Mouse (Mus musculus) granulocyte monocyte progenitor cell, adult 5-6 weeks (primary cell): ENCODE results near the gene 4930442H23Rik. TPM values are rescaled to one million over a fixed set of nuclear protein-coding genes. Genes with fewer than 3 reads are reported as not detected.
"Not testable (repeated sequence)": the region's sequence is repeated elsewhere in the genome, so short reads cannot be mapped to it uniquely, and the experiment has no call there.

Experiments used
- ATAC-seq: replicated peaks from 2 replicates; pipeline ENCODE4 v1.8.0; 2016; ENCODE audit warnings: mild to moderate bottlenecking, moderate TSS enrichment, inconsistent platforms; ENCODE audit not compliant: poor library complexity, severe bottlenecking
- total RNA-seq, 2 experiments: library from RNA; stranded (forward) in 1 of 2; stranded (reverse) in 1 of 2; fragments of 200-712, 200-1000 nt in 1 of 2; fragments of >200 nt in 1 of 2; fragmentation: Nextera tagmentation in 1 of 2; gene quantifications; 2 replicates each; pipeline ENCODE4 v1.2.3; 2014 to 2017

Gene 4930442H23Rik
- total RNA-seq, 2 experiments from 2014 or later, result not detected

GRCm38 (mm10) chr10:81179451-81180342 lies 4.0 kb downstream of the 4930442H23Rik start:
- ATAC-seq, result no peak

GRCm38 (mm10) chr10:81178927-81179326 lies 4.7 kb downstream of the 4930442H23Rik start:
- ATAC-seq, result no peak

DNA sequence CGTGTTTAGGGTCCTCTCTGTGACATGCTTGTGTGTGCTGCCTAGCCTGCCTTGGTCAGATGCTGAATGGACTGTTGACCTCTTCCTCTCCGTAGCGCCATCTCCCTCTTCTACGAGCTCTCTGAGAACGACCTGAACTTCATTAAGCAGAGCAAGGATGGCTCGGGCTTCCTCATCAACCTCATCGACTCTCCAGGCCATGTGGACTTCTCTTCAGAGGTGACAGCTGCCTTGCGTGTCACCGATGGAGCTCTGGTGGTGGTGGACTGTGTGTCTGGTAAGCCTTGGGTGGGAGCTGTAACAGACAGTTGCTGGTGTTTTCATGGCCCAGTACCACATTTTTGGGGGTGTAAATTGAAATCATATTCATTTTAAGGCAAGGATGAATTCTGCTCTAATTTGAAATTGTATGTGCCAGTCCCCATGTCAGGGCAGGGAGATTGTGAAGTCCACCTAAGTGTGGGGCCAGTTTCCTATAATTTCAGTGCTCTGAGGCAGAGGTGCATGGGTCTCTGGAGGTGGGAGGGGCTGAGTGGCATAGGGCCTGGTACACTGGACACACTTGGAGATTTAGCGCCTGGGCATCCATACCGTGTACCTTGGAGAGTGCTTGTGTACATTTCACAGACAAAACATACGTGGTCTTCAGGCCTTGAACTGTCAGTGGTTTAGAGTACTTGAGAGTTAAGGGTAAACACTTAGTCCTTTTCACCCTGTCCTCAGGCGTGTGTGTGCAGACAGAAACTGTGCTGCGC lies 5.5 kb downstream of the 4930442H23Rik start:
- no peak for ATAC-seq

DNA sequence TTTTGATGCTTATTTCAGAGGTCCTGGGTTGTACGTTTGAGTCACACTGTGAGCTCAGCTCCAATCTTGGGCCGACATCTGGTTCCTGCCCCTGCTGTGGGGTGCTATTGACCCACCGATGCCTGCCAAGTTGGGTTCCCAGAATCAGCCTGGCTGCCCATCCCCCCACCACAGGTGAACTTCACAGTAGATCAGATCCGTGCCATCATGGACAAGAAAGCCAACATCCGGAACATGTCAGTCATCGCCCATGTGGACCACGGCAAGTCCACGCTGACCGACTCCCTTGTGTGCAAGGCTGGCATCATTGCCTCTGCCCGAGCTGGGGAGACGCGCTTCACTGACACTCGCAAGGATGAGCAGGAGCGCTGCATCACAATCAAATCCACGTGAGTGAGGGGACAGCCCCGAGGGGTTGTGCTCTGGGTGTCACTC lies 6.1 kb downstream of the 4930442H23Rik start:
- no peak for ATAC-seq

DNA sequence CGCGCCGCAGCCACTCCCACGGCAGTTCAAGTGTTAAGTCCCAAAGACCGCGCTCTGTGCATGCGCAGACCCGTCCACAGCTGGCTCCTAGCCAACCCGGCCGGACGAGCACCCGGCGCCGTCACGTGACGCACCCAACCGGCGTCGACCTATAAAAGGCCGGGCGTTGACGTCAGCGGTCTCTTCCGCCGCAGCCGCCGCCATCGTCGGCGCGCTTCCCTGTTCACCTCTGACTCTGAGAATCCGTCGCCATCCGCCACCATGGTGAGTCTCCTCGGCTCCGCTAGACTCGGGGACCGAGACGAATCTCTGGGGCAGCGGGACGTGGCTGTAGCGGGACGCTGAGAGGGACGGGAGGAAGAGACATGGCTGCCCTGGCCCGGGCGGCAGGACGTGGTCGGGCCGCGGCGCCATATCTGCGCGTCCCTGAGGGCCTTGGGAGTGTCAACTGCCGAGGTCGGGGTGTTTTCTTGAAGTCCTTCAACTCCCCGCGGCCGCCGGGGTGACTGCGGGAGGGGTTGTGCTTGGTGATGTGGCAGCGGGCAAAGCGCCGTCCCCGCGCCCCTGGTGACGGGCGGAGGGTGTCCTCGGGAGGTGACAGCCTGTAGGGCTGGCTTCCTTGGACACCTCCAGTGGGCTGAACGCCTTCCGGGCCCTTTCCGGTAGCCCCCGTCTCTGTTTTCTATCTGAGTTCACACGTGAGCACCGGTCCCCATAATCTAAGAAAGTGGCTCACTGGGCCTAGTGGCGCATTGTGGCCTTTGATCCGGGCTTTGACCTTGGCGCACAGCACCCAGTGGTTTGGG lies 7.0 kb downstream of the 4930442H23Rik start, which contains the start of gene Eef2:
Gene Eef2, plus strand, starts transcription at position 166 of the 806 bp plus-strand sequence.
- ATAC-seq, result peak; percentile 64

DNA sequence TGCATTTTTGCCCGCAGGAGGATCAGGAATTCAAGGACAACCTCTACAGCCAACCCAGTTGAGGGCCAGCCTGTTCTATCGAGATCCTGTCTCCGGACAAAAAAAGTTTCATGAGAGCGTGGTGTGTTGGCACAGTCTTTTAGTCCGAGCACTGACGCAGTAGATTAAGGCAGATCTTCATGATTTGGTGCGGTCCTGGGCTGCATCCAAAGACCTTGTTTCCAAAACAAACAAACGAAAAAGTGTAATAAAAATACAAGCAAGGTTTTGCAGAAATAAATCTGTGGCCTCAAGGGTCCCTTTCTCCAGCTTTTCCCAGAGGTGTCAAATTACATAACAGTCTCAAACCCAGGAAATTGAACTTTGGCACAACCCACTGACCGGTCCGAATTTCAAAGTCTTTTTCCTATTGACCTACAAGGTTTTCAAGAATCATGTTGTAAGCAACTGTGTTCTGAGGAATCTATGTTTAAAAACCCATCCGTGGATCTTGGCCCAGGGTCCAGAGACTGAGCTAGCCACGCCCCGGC lies 7.6 kb downstream of the 4930442H23Rik start:
- ATAC-seq, result no peak

- ATAC-seq, result not testable (repeated sequence)
Observed at GRCm38 (mm10) chr10:81175345-81175701, 8.3 kb downstream of the 4930442H23Rik start.

GRCm38 (mm10) chr10:81174617-81175344 lies 8.9 kb downstream of the 4930442H23Rik start:
- ATAC-seq, result peak; percentile 46

DNA sequence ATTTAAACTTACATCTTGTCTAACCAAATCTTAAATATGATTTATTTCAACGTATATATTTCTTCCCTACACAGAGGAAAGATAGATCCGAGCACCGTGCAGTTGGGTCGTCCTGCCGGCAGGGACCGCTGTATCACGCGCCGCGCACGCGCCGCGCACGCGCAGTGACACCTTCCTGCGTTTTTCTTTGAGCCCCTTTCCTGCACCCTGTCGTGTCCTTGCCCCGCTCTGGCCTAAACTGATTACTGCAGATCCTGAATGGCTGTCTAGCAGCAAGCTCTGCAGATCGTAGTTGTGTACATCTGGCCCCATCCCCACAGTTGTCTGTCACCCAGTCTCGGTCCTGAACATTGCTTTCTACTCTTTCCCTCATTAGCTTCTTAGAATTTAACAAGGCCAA lies 10.5 kb downstream of the 4930442H23Rik start:
- ATAC-seq, result peak; percentile 31

DNA sequence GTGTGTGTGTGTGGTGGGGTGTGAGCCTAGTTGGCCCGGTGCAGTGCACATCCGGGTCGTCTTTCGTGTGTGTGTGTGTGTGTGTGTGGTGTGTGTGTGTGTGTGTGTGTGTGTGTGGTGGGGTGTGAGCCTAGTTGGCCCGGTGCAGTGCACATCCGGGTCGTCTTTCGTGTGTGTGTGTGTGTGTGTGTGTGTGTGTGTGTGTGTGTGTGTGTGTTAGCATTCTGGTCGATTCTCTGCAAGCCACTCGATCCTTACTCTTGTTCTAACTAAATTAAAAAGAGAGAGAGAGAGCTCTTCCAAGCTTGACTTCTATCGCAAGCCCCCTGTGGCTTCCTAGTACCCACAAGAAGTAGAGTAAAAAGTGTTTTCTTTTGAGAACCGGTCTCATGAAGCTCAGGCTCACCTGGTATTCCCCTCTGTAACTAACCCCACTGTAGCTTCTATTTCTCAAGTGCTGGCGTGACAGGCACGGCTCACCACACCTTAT lies 14.2 kb downstream of the 4930442H23Rik start:
- ATAC-seq, result peak; percentile 28

DNA sequence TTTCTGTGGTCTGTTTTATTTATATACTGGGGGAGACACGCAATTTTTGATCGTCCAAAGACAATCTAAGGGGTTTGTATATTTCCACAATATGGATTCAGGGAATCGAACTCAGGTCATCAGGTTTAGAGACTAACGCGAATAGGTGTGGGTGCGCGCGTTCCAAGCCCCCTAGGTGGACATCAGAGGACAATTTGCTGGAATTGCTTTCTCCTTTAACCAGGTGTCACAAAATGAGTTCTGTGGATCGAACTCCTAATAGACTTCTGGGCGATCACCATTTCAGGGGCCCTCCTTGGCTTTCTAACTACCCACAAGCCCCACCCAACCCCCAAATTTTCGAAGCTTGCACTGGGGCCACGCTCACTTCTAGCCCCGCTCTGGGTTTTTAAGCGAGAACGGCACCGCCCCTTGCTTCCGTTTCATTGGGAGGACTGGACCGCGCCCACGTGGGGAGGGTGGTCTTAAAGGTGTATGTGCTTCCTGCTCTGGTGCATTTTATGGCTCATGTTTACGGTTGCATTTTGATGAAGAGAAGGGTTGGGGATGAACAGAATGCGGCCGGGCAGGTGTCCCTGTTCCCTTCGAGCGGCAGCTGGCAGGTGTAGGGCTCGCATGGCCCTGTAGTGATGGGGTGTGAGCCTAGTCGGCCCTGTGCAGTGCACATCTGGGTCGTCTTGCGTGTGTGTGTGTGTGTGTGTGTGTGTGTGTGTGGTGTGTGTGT lies 15.0 kb downstream of the 4930442H23Rik start:
- ATAC-seq, result peak; percentile 49

DNA sequence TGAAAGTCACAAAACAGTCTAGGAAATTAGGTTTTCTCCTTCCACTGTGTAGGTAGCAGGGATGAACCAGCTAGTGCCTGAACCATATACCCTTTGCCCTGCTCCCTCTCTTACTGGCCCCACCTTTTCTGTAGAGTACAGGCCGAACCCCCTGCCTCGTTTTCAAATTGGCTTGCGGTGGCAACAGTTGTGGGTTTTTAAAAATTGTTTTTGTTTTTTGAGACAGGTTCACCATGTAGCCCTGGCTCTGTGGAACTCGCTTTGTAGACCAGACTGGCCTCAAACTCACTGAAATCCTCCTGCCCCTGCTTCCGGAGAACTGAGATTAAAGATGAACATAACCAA lies 15.6 kb downstream of the 4930442H23Rik start:
- peak; percentile 9; the same call in 1 of the 2 replicates for ATAC-seq

- peak; percentile 90 for ATAC-seq
Observed at GRCm38 (mm10) chr10:81167200-81168086, 16.2 kb downstream of the 4930442H23Rik start, which contains the start of gene Pias4. TSS of gene Pias4 (minus strand) at chr10:81167923.

- no peak for ATAC-seq
Observed at GRCm38 (mm10) chr10:81165118-81165517, 18.5 kb downstream of the 4930442H23Rik start.

DNA sequence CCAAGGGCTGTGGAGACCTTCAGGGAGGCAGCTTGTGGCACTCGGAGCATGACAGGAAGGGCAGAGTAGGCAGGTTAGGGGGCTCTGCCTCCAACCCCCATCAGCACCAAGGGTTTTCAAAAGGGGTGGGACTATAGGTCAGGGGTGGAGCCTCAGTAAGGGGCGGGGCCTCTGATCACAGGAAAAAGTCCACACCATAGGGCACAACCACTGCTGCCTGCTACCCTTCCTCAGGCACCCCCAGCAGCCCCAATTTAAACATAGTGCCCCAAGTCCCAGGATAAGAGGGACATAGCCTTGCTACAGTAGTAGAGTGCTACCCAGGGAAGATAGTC lies 21.4 kb downstream of the 4930442H23Rik start:
- ATAC-seq, result 0 out of 2 replicates have a peak, but pooled peaks have one; percentile 13

GRCm38 (mm10) chr10:81161602-81162317 lies 21.9 kb downstream of the 4930442H23Rik start:
- 0 out of 2 replicates have a peak, but pooled peaks have one; percentile 23 for ATAC-seq

- no peak for ATAC-seq
Observed at GRCm38 (mm10) chr10:81154736-81155135, 28.9 kb downstream of the 4930442H23Rik start.
